Mouse (Mus musculus) liver, embryonic 11.5 days (tissue): ENCODE measurements around the gene Midn. TPM values are rescaled to one million over a fixed set of nuclear protein-coding genes. Genes with fewer than 3 reads are reported as not detected.

Experiments
- ATAC-seq: fragments of 200-750 bp; cut with Nextera tagmentation; replicated peaks from 2 replicates; pipeline ENCODE4 v1.8.0; 2017; ENCODE audit warnings: moderate number of reproducible peaks, mild to moderate bottlenecking, moderate TSS enrichment, moderate library complexity; ENCODE audit not compliant: low FRiP score
- DNase-seq: peaks from one replicate; pipeline ENCODE4 v3.0.0-alpha.2; 2017; ENCODE audit warnings: low spot score
- H3K27ac ChIP-seq: fragments of 300-500 bp; sonication (generic); 2 replicates; pipeline ENCODE4 v1.5.1; 2014; ENCODE audit warnings: mild to moderate bottlenecking, low read depth, low read length, control low read depth
- H3K27me3 ChIP-seq: fragments of 300-500 bp; sonication (generic); replicated peaks from 2 replicates; pipeline ENCODE4 v1.6.1; 2014; ENCODE audit warnings: low read length, mixed read lengths; ENCODE audit not compliant: control insufficient read depth, insufficient read depth
- H3K36me3 ChIP-seq: fragments of 300-500 bp; sonication (generic); 2 replicates; pipeline ENCODE4 v1.6.1; 2014; ENCODE audit warnings: mild to moderate bottlenecking, low read length, moderate library complexity, mixed read lengths; ENCODE audit not compliant: control insufficient read depth, insufficient read depth
- H3K4me1 ChIP-seq: fragments of 300-500 bp; sonication (generic); replicated peaks from 2 replicates; pipeline ENCODE4 v1.6.1; 2014; ENCODE audit warnings: low read length, mixed read lengths; ENCODE audit not compliant: control insufficient read depth, insufficient read depth
- H3K4me2 ChIP-seq: fragments of 300-500 bp; sonication (generic); 2 replicates; pipeline ENCODE4 v1.6.1; 2014; ENCODE audit warnings: mild to moderate bottlenecking, control low read depth, moderate library complexity
- H3K4me3 ChIP-seq: fragments of 300-500 bp; sonication (generic); 2 replicates; pipeline ENCODE4 v1.5.1; 2014; ENCODE audit warnings: low read depth, low read length, control low read depth
- H3K9ac ChIP-seq: fragments of 300-500 bp; sonication (generic); 2 replicates; pipeline ENCODE4 v1.6.1; 2014; ENCODE audit warnings: low read depth, low read length, control low read depth
- H3K9me3 ChIP-seq: fragments of 300-500 bp; sonication (generic); 2 replicates; pipeline ENCODE4 v1.6.1; 2016; ENCODE audit warnings: low read length, inconsistent platforms, mixed read lengths; ENCODE audit not compliant: control insufficient read depth
- WGBS: fragments of 180-500 bp; shearing (Covaris S2); extraction: QIAGEN DNeasy Blood & Tissue Kit; methylation state at CpG from one replicate; pipeline ENCODE4 v1.1.7; 2014; 5-methylcytosine and 5-hydroxymethylcytosine counted together
- polyA plus RNA-seq: library from polyadenylated mRNA; unstranded; fragments of >200 nt; fragmentation: Nextera tagmentation; extraction: Ambion mirVana; gene quantifications from 2 replicates; pipeline ENCODE4 v1.2.1, GENCODE M21; 2014

Midn gene
- polyA plus RNA-seq, 1 experiment from 2014 or later: 20.1 TPM

DNA sequence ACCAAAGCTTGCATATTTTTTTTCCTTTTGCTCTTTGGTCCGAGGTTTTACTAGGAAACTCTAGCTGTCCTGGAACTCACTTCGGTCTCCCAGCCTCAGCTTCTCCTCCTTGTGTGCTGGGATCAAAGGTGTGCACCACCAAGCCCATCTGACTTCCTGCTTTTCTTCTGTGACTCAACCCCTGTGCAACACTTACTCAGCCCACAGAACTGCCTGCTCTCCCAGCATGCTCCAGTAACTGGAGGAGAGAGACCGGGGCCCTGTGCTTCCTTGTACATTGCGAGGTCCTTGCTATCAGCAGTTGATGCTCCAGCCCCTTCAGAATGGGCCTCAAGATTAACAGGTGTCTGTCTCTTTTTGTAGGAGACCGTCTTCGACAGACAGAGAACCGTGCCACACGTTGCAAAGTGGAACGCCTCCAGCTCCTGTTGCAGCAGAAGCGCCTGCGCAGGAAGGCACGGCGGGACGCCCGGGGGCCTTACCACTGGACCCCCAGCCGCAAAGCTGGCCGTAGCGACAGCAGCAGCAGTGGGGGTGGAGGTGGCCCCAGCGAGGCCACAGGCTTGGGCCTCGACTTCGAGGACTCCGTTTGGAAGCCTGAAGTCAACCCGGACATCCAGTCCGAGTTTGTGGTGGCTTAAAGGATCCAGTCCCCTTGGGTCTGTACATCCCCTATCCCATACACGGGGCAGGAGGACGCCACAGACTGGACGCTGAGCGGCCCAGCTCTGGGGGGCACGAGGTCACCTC, 8.1 kb downstream of the Midn start:
- Histone ChIP-seq H3K9me3 (no peaks in the 10 kb centered on the region), H3K36me3 (peaks cover 54% of the 10 kb centered on the region), H3K27ac (no peak overlapping the region), H3K4me2 (no peak overlapping the region), H3K4me3 (no peak overlapping the region), H3K4me1 (peaks cover 79% of the 10 kb centered on the region), H3K27me3 (no peaks in the 10 kb centered on the region), H3K9ac (no peak overlapping the region)
- ATAC-seq: no peak
- DNase-seq: no peak
- 84% methylated on average over 29 of the region's 29 CpGs for WGBS

- WGBS: 75% methylated on average over 7 of the region's 7 CpGs
- no peak for ATAC-seq
- H3K4me3 ChIP-seq: no peak overlapping the region
- DNase-seq: no peak
- H3K4me1 ChIP-seq: peaks cover 81% of the 10 kb centered on the region
- H3K9me3 ChIP-seq: no peaks in the 10 kb centered on the region
- no peaks in the 10 kb centered on the region for H3K27me3 ChIP-seq
- H3K36me3 ChIP-seq: peaks cover 51% of the 10 kb centered on the region
- no peak overlapping the region for H3K9ac ChIP-seq
- H3K4me2 ChIP-seq: no peak overlapping the region
- no peak overlapping the region; the same call in 1 of the 2 replicates for H3K27ac ChIP-seq
Observed at GRCm38 (mm10) chr10:80156752-80157053, 8.6 kb downstream of the Midn start.

- H3K27ac ChIP-seq: no peak overlapping the region; the same call in 1 of the 2 replicates
- H3K4me1 ChIP-seq: peaks cover 82% of the 10 kb centered on the region
- ATAC-seq (no peak), DNase-seq (no peak)
- peak overlapping the region; percentile 13; the same call in 1 of the 2 replicates for H3K4me2 ChIP-seq
- H3K9me3 ChIP-seq: no peaks in the 10 kb centered on the region
- no peaks in the 10 kb centered on the region for H3K27me3 ChIP-seq
- H3K4me3 ChIP-seq: no peak overlapping the region
- WGBS: 72% methylated on average over 15 of the region's 15 CpGs
- peaks cover 46% of the 10 kb centered on the region for H3K36me3 ChIP-seq
- H3K9ac ChIP-seq: no peak overlapping the region
Observed at GRCm38 (mm10) chr10:80157141-80157929, 9.3 kb downstream of the Midn start.

DNA sequence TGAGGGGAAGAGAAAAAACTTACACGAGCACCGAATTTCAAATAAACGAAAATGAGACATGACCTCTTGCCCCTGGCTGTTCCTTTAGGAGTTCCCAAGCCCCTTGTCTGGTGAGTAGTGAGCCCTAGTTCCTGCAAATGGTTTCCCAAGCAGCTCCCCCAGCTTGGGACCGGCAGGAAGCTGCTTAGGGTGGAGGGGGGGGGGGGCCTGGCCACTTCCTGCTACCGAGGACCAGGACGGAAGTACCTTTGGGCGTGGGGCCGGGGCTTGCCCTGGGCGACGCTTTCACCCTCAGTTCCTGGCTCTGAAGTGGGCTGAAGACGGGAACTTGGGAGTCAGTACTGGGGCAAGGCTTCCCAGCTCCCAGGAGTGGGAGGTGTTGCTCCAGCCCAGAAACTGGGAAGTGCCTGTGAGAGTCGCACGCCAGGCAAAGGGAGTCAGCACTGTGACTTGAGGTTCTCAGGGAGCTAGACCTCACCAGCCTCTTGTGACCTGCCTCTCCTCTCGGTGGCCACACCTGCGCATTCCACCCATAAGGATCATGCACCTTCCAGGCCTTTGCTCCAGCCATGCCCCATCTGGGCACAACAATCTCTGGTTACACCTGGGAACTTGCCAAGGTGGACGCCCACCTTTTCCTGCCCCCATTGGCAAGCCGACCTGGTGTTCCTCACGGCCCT, 10.4 kb downstream of the Midn start:
- Histone ChIP-seq H3K27me3 (no peaks in the 10 kb centered on the region), H3K4me2 (peak overlapping the region; percentile 94), H3K27ac (peak overlapping the region; percentile 84), H3K4me1 (peaks cover 81% of the 10 kb centered on the region), H3K9me3 (no peaks in the 10 kb centered on the region), H3K36me3 (peaks cover 37% of the 10 kb centered on the region), H3K9ac (peak overlapping the region; percentile 46), H3K4me3 (peak overlapping the region; percentile 54; the same call in 1 of the 2 replicates)
- ATAC-seq (no peak), DNase-seq (peak; percentile 75)
- 12% methylated on average over 18 of the region's 18 CpGs for WGBS

DNA sequence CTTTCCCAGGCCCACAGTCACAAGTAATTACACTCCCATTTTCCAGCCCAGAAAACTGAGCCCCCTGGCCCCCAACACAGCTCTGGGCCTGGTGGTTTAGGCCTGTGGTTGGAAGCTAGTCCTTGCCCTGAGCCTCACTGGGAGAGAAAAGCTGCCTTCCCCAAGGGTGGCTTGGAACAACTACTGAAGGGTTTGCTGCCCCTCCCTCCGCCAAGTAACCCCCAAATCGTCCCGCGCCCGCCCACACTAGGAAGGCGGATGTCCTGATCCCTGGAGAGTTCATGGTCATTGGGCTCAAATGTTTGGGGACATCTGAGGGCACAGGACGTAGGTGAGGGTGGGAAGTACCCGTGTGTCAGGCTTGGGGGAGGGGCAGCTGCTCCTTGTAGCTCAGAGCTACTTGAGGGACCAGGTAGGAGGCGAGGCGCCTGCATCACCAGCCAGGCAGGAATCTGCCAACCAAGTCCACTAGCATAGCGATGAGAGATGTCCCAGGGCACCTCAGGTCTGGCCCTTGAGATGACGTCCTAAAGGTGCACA, 11.0 kb downstream of the Midn start:
- ATAC-seq (no peak), DNase-seq (peak; percentile 60)
- H3K27ac ChIP-seq: peak overlapping the region; percentile 84
- peaks cover 32% of the 10 kb centered on the region for H3K36me3 ChIP-seq
- peak overlapping the region; percentile 94 for H3K4me2 ChIP-seq
- WGBS: 17% methylated on average over 12 of the region's 12 CpGs
- peaks cover 80% of the 10 kb centered on the region for H3K4me1 ChIP-seq
- H3K4me3 ChIP-seq: peak overlapping the region; percentile 54
- H3K27me3 ChIP-seq: no peaks in the 10 kb centered on the region
- no peaks in the 10 kb centered on the region for H3K9me3 ChIP-seq
- peak overlapping the region; percentile 57 for H3K9ac ChIP-seq

- Histone ChIP-seq H3K9me3 (no peaks in the 10 kb centered on the region), H3K27ac (peak overlapping the region; percentile 93), H3K27me3 (no peaks in the 10 kb centered on the region), H3K36me3 (peaks cover 25% of the 10 kb centered on the region), H3K4me3 (peak overlapping the region; percentile 54), H3K4me2 (peak overlapping the region; percentile 94), H3K4me1 (peaks cover 81% of the 10 kb centered on the region), H3K9ac (peak overlapping the region; percentile 70)
- ATAC-seq (peak; percentile 84), DNase-seq (peak; percentile 96)
- under 1% methylated on average over 55 of the region's 55 CpGs for WGBS
Observed at GRCm38 (mm10) chr10:80159561-80160454, 11.7 kb downstream of the Midn start.

DNA sequence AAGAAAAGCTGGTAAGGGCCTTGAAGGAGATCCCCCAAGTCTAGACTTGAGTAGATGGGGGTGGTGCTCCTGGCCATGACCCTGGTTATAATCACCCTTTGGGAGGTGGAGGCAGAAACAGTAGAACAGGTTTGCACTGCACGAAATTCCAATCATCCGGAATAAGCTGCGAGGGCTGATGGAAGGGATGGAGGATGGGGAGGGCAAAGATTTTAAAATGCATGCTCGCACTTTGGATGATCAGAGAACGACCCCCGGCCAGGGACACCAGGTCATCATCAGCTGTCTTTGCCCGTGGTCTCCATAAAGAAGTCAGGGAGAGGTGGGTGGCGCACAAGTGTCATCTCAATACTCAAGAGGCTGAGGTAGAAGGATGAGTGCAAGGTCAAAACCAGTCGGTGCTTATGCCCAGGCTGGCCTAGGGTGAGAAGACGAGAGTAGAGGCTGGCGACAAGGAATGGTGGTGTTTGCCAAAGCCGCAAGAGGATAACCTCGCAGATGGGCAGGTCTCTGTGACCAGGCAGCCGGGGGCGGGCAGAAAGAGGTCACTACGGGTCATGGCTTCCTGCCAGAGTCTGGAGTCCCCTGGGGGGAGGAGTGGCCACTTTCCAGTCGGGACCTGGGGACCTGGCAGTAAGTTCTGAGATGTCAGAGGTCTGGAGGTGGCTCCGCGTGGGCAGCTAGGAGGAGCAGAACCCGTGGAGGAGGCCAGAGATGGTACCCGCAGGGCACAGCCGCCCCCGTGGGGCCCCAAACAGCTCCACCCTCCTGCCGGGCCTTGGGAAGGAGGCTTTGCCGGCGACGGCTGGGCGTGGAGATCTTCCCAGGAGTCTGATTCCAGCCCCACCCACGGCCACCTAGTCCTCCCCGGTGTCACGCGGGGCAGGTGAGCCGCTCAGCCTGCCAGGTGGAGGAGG, 12.6 kb downstream of the Midn start:
- WGBS: under 1% methylated on average over 33 of the region's 33 CpGs
- DNase-seq: peak; percentile 84
- H3K9me3 ChIP-seq: no peaks in the 10 kb centered on the region

More for the DNA sequence above, 12.6 kb downstream of the Midn start:
- H3K4me2 ChIP-seq: peak overlapping the region; percentile 94
- H3K27ac ChIP-seq: peak overlapping the region; percentile 93
- 0 out of 2 replicates have a peak, but pooled peaks have one; percentile 9 for ATAC-seq
- peak overlapping the region; percentile 54 for H3K4me3 ChIP-seq
- peaks cover 82% of the 10 kb centered on the region for H3K4me1 ChIP-seq
- no peaks in the 10 kb centered on the region for H3K27me3 ChIP-seq
- peaks cover 17% of the 10 kb centered on the region for H3K36me3 ChIP-seq
- peak overlapping the region; percentile 70 for H3K9ac ChIP-seq
